Mouse (Mus musculus): Measurements from ENCODE around the gene Dennd4b.

- TF ChIP-seq CTCF (IDR thresholded peaks at IDR 0.05; ENCODE audit: low read depth) (no peak), EP300 (IDR thresholded peaks at IDR 0.05; ENCODE audit: low read depth) (no peak)
These were observed 40.8 kb downstream of the Dennd4b start for GRCm38 (mm10) chr3:90305801-90306200.
